Mouse (Mus musculus) lung, embryonic 15.5 days (tissue): ENCODE measurements around the gene Zc3h14. TPM values are rescaled to one million over a fixed set of nuclear protein-coding genes. Genes with fewer than 3 reads are reported as not detected.

Experiments
- ATAC-seq: fragments of 200-750 bp; cut with Nextera tagmentation; 2 replicates; pipeline ENCODE4 v1.8.0; 2017; ENCODE audit warnings: moderate number of reproducible peaks, borderline replicate concordance; ENCODE audit not compliant: low FRiP score, low TSS enrichment; ENCODE audit errors: extremely low read depth
- H3K27ac ChIP-seq: fragments of 300-500 bp; sonication (generic); 2 replicates; pipeline ENCODE4 v1.5.1; 2015; ENCODE audit warnings: moderate library complexity, mild to moderate bottlenecking, inconsistent platforms
- H3K27me3 ChIP-seq: fragments of 300-500 bp; sonication (generic); 2 replicates; pipeline ENCODE4 v1.6.1; 2015; ENCODE audit warnings: inconsistent platforms
- H3K36me3 ChIP-seq: fragments of 300-500 bp; sonication (generic); 2 replicates; pipeline ENCODE4 v1.6.1; 2015; ENCODE audit warnings: inconsistent platforms
- H3K4me1 ChIP-seq: fragments of 300-500 bp; sonication (generic); 2 replicates; pipeline ENCODE4 v1.6.1; 2015; ENCODE audit warnings: inconsistent platforms
- H3K4me2 ChIP-seq: fragments of 300-500 bp; sonication (generic); 2 replicates; pipeline ENCODE4 v1.6.1; 2015; ENCODE audit warnings: inconsistent platforms, mild to moderate bottlenecking, moderate library complexity
- H3K4me3 ChIP-seq: fragments of 300-500 bp; sonication (generic); 2 replicates; pipeline ENCODE4 v1.5.1; 2015; ENCODE audit warnings: mild to moderate bottlenecking, inconsistent platforms
- H3K9ac ChIP-seq: fragments of 300-500 bp; sonication (generic); 2 replicates; pipeline ENCODE4 v1.6.1; 2015; ENCODE audit warnings: inconsistent platforms
- H3K9me3 ChIP-seq: fragments of 300-500 bp; sonication (generic); 2 replicates; pipeline ENCODE4 v1.6.1; 2016; ENCODE audit warnings: inconsistent platforms
- WGBS: fragments of 180-500 bp; shearing (Covaris S2); methylation state at CpG from one replicate; pipeline ENCODE4 v1.1.7; 2015; 5-methylcytosine and 5-hydroxymethylcytosine counted together
- polyA plus RNA-seq: library from polyadenylated mRNA; unstranded; fragments of >200 nt; fragmentation: Nextera tagmentation; extraction: Ambion mirVana; gene quantifications from 2 replicates; pipeline ENCODE4 v1.2.1, GENCODE M21; 2015

The Zc3h14 gene
- polyA plus RNA-seq, 1 experiment from 2014 or later: 128 TPM

- 47% methylated on average over 4 of the region's 4 CpGs for WGBS
- H3K4me1 ChIP-seq: peaks cover 22% of the 10 kb centered on the region
- H3K27ac ChIP-seq: 0 out of 2 replicates have a peak overlapping the region, but pooled peaks have one; percentile 10
- H3K36me3 ChIP-seq: no peaks in the 10 kb centered on the region
- no peaks in the 10 kb centered on the region for H3K27me3 ChIP-seq
- ATAC-seq: no peak
- H3K9me3 ChIP-seq: no peaks in the 10 kb centered on the region
- H3K4me2 ChIP-seq: no peak overlapping the region
- no peak overlapping the region for H3K9ac ChIP-seq
- no peak overlapping the region for H3K4me3 ChIP-seq
These were observed 1.1 kb upstream of the Zc3h14 start for GRCm38 (mm10) chr12:98745626-98746025.

GRCm38 (mm10) chr12:98746131-98746530, 633 bp upstream of the Zc3h14 start:
- no peaks in the 10 kb centered on the region for H3K36me3 ChIP-seq
- 19% methylated on average over 2 of the region's 2 CpGs for WGBS
- peak; percentile 43; the same call in 1 of the 2 replicates for ATAC-seq
- no peaks in the 10 kb centered on the region for H3K9me3 ChIP-seq
- H3K9ac ChIP-seq: no peak overlapping the region
- no peaks in the 10 kb centered on the region for H3K27me3 ChIP-seq
- no peak overlapping the region for H3K4me3 ChIP-seq
- H3K4me2 ChIP-seq: no peak overlapping the region
- H3K4me1 ChIP-seq: peaks cover 22% of the 10 kb centered on the region
- peak overlapping the region; percentile 10; the same call in 1 of the 2 replicates for H3K27ac ChIP-seq

- Histone ChIP-seq H3K27me3 (no peaks in the 10 kb centered on the region), H3K36me3 (no peaks in the 10 kb centered on the region; the same call in none of the 2 replicates), H3K9ac (peak overlapping the region; percentile 95), H3K4me2 (peak overlapping the region; percentile 60), H3K9me3 (no peaks in the 10 kb centered on the region), H3K4me3 (peak overlapping the region; percentile 86), H3K4me1 (peaks cover 17% of the 10 kb centered on the region), H3K27ac (peak overlapping the region; percentile 92)
- WGBS: 2% methylated on average over 14 of the region's 14 CpGs
- peak; percentile 8; the same call in 1 of the 2 replicates for ATAC-seq
These were observed 603 bp downstream of the Zc3h14 start for GRCm38 (mm10) chr12:98747380-98747753.

DNA sequence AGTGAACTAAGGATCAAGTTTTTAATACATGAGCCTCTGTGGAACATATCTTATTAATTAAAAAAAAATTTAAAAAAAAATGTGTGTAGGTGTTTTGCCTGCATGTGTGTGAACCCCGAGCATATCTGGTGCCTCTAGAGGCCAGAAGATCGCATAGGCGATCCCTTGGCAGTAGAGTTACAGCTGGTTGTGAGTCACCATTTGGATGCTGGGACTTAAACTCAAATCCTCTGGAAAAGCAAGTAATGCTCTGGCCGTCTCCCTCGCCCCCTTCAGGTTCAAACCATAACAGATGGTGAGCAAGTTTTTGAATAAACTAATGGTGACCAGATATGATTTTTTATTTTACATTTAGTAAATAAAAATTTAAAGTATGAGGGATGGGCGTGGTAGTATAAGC, 10.9 kb downstream of the Zc3h14 start:
- peaks cover 65% of the 10 kb centered on the region for H3K36me3 ChIP-seq
- no peaks in the 10 kb centered on the region for H3K9me3 ChIP-seq
- no peaks in the 10 kb centered on the region for H3K4me1 ChIP-seq
- no peak overlapping the region for H3K4me3 ChIP-seq
- no peak for ATAC-seq
- 81% methylated on average over 6 of the region's 6 CpGs for WGBS
- no peaks in the 10 kb centered on the region for H3K27me3 ChIP-seq
- H3K27ac ChIP-seq: no peak overlapping the region
- no peak overlapping the region for H3K4me2 ChIP-seq
- no peak overlapping the region for H3K9ac ChIP-seq

GRCm38 (mm10) chr12:98759700-98760099, 12.9 kb downstream of the Zc3h14 start:
- no peak overlapping the region for H3K9ac ChIP-seq
- WGBS: 92% methylated on average over 6 of the region's 6 CpGs
- H3K4me1 ChIP-seq: no peaks in the 10 kb centered on the region
- no peak overlapping the region for H3K27ac ChIP-seq
- no peak overlapping the region for H3K4me2 ChIP-seq
- H3K27me3 ChIP-seq: no peaks in the 10 kb centered on the region
- no peak for ATAC-seq
- H3K4me3 ChIP-seq: no peak overlapping the region
- peaks cover 73% of the 10 kb centered on the region for H3K36me3 ChIP-seq
- H3K9me3 ChIP-seq: no peaks in the 10 kb centered on the region

DNA sequence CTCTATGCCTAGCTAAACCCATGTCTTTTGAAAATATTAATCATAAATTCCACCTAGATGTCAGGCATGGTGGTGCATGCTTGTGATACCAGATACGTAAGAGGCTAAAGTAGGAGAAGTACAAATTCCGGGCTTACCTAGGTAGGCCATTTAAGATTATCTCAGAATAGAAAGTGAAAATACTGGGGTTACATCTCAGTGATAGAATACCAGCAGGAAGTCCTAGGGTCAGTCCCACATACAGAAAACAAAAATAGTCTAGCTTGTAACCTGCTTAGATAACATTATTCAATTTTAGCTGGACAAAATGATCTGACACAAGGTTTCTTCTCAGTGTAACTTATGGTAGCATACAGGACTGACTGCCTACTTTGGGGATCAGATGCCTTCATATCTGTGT, 19.5 kb downstream of the Zc3h14 start:
- no peak overlapping the region for H3K4me3 ChIP-seq
- no peak overlapping the region for H3K4me2 ChIP-seq
- peaks cover 81% of the 10 kb centered on the region for H3K36me3 ChIP-seq
- H3K9ac ChIP-seq: no peak overlapping the region
- WGBS: 88% methylated on average over 2 of the region's 2 CpGs
- H3K4me1 ChIP-seq: no peaks in the 10 kb centered on the region
- H3K9me3 ChIP-seq: no peaks in the 10 kb centered on the region
- no peak overlapping the region for H3K27ac ChIP-seq
- no peak for ATAC-seq
- no peaks in the 10 kb centered on the region for H3K27me3 ChIP-seq

DNA sequence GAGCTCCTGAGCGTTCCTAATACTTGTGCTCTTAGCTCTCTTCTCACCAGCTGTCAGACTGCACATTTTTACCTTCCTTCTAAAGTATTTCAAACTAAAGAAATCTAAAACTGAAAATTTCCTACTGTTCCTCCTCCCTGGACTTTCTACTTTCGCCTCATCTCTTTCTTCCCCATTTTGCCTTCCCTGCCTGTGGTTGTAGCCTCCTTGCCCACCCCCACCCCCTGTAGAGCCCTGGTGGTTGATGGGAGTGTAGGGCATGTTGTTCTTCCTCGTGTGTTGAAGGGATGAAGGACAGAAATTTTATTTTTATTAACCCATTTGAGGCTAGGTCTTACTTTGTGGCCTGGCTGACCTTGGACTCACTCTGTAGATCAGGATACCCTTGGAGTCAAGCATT, 30.7 kb downstream of the Zc3h14 start:
- H3K27ac ChIP-seq: no peak overlapping the region
- no peak overlapping the region for H3K4me2 ChIP-seq
- H3K4me3 ChIP-seq: no peak overlapping the region
- H3K9me3 ChIP-seq: no peaks in the 10 kb centered on the region
- H3K36me3 ChIP-seq: peaks cover 83% of the 10 kb centered on the region
- H3K4me1 ChIP-seq: no peaks in the 10 kb centered on the region
- no peak for ATAC-seq
- no peaks in the 10 kb centered on the region for H3K27me3 ChIP-seq
- WGBS: 65% methylated on average over 3 of the region's 3 CpGs
- H3K9ac ChIP-seq: no peak overlapping the region

DNA sequence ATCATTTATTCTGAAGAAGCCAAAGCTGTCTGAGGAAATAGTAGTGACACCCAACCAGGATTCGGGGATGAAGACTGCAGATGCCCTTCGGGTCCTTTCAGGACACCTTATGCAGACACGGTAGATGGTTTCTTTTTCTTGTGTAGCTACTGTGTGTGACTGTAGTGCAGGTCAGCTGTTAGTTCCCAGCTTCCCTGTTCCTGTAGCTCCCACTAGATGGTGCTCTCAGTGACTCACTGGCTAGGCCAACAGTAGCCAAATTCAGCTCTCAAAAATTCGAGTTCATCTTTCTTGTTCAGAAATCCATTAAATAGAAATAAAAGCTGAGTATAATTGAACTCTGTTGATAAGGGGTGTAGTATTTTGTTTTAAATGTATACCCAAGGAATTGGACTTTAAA, 32.4 kb downstream of the Zc3h14 start:
- no peak overlapping the region for H3K4me3 ChIP-seq
- no peak overlapping the region for H3K27ac ChIP-seq
- H3K4me1 ChIP-seq: no peaks in the 10 kb centered on the region
- H3K9ac ChIP-seq: no peak overlapping the region
- H3K27me3 ChIP-seq: no peaks in the 10 kb centered on the region
- no peak for ATAC-seq
- H3K36me3 ChIP-seq: peaks cover 86% of the 10 kb centered on the region
- WGBS: 68% methylated on average over 4 of the region's 4 CpGs
- H3K9me3 ChIP-seq: no peaks in the 10 kb centered on the region
- no peak overlapping the region for H3K4me2 ChIP-seq

DNA sequence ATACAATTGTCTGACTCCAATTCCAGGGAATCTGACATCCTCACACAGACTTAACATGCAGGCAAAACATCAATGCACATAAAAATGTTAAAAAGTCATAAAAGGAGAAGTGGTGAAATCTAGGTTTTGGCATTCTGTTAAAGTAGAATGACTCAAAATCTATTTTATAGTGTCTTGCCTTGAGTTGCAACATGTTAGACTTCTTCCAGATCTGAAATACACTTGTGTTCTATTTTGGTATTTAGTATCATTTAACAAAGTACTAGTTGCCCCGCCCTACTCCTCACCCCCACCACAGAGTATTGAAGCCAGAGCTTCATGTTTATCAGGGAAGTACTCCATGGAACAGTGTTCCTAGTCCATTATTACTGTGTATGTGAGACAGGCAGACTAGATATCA, 37.5 kb downstream of the Zc3h14 start:
- 100% methylated on average over 1 of the region's 1 CpGs for WGBS
- Histone ChIP-seq H3K36me3 (peaks cover 74% of the 10 kb centered on the region), H3K4me3 (no peak overlapping the region), H3K4me2 (no peak overlapping the region), H3K27me3 (no peaks in the 10 kb centered on the region), H3K4me1 (no peaks in the 10 kb centered on the region), H3K9me3 (no peaks in the 10 kb centered on the region), H3K9ac (no peak overlapping the region), H3K27ac (no peak overlapping the region)
- no peak for ATAC-seq

DNA sequence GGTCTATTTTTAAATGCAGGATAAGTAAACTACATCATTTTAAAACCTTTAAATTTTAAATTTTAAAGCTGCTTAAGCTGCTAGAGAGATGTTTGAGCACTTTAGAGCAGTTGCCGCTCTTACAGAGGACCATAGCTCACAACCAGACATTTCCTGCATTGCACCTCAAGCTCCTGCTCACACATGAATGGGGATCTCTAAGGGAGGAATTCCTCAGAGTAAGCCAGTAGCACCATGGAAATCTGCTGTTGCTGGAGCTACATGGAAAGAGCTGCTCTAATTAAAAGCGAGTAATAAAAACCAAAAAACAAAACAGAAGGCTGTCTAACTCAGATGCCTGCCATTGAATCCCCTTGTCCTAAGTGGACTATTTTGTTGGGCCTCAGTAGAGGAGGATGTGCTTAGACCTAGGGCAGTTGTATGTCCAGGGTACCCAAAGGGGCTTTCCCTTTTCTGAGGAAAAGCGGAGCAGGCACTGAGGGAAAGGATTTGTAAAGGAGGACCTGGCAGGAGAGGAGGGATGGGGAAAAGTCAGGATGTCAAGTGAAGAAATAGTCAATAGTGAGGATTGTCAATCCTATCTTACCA, 49.1 kb downstream of the Zc3h14 start:
- Histone ChIP-seq H3K27ac (no peak overlapping the region), H3K4me1 (no peaks in the 10 kb centered on the region), H3K27me3 (no peaks in the 10 kb centered on the region), H3K9ac (no peak overlapping the region), H3K9me3 (no peaks in the 10 kb centered on the region), H3K4me3 (no peak overlapping the region), H3K36me3 (peaks cover 36% of the 10 kb centered on the region), H3K4me2 (no peak overlapping the region)
- no peak for ATAC-seq
- 89% methylated on average over 3 of the region's 3 CpGs for WGBS

DNA sequence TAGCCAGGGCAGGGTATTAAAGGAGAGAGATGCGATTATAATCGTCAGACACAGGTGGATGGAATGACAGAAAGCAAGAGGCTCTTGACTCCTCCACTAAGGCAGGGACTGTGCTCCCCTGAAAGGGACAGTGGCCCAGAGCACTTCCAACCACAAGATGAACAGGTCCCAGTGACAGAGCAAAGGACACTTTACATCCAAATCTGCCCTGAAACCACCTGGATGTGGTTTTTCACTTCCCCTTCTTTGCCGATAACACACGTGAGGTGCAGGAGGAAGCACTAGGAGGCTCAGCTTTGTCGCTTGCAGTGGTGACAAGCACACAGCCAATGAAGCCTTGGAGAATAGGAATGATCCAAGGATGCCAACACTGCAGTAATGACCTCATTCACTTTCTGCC, 53.6 kb downstream of the Zc3h14 start:
- no peaks in the 10 kb centered on the region for H3K4me1 ChIP-seq
- 0 out of 2 replicates have a peak, but pooled peaks cover 4% of the 10 kb centered on the region for H3K36me3 ChIP-seq
- no peaks in the 10 kb centered on the region for H3K9me3 ChIP-seq
- no peak for ATAC-seq
- H3K27me3 ChIP-seq: no peaks in the 10 kb centered on the region
- no peak overlapping the region for H3K4me2 ChIP-seq
- H3K4me3 ChIP-seq: no peak overlapping the region
- H3K27ac ChIP-seq: no peak overlapping the region
- no peak overlapping the region for H3K9ac ChIP-seq
- 71% methylated on average over 5 of the region's 5 CpGs for WGBS

DNA sequence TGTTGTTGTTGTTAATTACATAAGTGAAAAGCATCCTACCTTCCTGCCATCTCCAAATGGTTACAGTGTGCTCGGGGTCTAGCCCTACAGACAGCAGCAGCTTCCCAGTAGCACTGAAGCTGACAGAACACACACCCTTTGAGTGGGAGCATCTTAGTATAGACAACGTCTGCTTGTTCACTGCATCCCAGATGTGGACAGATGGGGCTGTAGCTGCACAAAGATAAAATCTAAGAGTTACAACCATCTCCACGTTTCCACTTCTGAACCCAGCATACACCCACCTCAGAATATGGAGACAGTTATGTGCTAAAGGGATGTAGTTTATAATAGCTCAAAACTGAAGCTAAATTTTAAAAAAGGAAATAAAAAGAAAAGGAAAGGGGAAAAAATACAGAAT, 55.5 kb downstream of the Zc3h14 start:
- WGBS: 67% methylated on average over 3 of the region's 3 CpGs
- Histone ChIP-seq H3K9me3 (no peaks in the 10 kb centered on the region), H3K4me3 (no peak overlapping the region), H3K27ac (no peak overlapping the region), H3K36me3 (no peaks in the 10 kb centered on the region), H3K9ac (no peak overlapping the region), H3K27me3 (no peaks in the 10 kb centered on the region), H3K4me1 (no peaks in the 10 kb centered on the region), H3K4me2 (no peak overlapping the region)
- ATAC-seq: no peak
